In the genomic region with DNA sequence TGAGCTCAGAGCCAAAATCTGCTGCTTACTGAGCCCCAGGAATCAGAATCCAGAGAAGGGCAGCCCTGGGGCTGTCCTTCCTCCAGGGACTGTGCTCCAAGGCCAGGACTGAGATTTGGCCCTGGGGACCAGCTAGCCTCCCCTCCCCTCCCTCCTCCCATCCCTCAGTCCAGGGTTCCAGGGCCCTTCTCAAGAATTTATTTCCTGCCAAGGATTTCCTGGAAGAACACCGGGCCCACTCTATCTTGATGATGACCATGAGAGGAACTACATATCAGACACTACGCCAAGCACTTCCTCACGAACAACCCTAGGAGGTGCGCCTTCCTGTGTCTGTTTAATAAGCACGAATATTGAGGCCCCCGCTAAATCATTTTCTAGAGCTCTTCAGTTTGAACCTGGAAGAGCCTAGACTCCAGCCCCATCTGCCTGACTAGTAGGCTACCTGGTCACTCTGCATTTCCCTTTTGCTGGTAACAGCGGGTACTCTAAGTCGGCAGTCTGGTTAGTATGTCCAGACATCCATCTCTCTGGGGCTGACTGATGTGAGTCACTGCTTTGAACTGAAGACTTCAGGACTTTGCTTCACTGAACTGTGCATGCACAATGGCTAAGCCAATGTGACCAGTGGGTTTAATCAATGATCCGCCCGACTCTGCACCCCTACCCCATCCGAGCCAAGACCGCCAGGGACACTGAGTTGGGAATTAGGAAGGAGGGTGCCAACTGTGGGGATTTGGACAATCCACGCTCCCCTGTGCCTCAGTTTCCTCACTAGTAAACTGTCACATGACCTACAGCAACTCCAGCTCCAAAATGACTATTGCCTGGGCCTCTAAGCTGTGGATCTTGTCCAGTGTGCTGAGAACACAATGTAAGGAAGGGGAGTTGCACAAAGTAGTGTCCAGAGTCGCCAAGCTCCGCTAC, we compare ENCODE assay signal across 27 mouse cellular contexts. TPM values are rescaled to one million over a fixed set of nuclear protein-coding genes. Genes with fewer than 3 reads are reported as not detected.
DNase-seq lines count a peak whose midpoint lies in the region; ATAC-seq lines count a peak whose summit lies in the region.
"Had no signal": no experiment of that assay in that cellular context is flagged by ENCODE, and none has a peak within 500 bp of the region (broad histone marks: within the 10 kb centered on the region; RNA-seq: fewer than 3 reads in every experiment).

No protein-coding gene starts in this region.

- WGBS in forebrain, embryonic 12.5 days, result 79% methylated on average over 15 of the region's 15 CpGs
- WGBS in forebrain, embryonic 16.5 days, result 78% methylated on average over 15 of the region's 15 CpGs
- WGBS in midbrain, embryonic 10.5 days, result 77% methylated on average over 15 of the region's 15 CpGs
- WGBS in midbrain, embryonic 16.5 days, result 75% methylated on average over 15 of the region's 15 CpGs
- 76% methylated on average over 15 of the region's 15 CpGs for WGBS in midbrain, embryonic 12.5 days

- H3K4me3 ChIP-seq in forebrain, embryonic 12.5 days (replicated peaks), result no peak overlapping the region
- no peak overlapping the region for H3K4me3 ChIP-seq in forebrain, embryonic 16.5 days (replicated peaks; ENCODE audit: low read length)
- 0 out of 2 replicates have a peak overlapping the region, but pooled peaks have one; percentile 76 for H3K4me3 ChIP-seq in midbrain, embryonic 10.5 days
- no peak overlapping the region for H3K4me3 ChIP-seq in midbrain, embryonic 16.5 days (ENCODE audit: low read depth, low read length)
- H3K4me3 ChIP-seq in midbrain, embryonic 12.5 days, result no peak overlapping the region

- no peaks in the 10 kb centered on the region for H3K9me3 ChIP-seq in forebrain, embryonic 12.5 days
- no peaks in the 10 kb centered on the region for H3K9me3 ChIP-seq in forebrain, embryonic 16.5 days (ENCODE audit: control insufficient read depth, low read length)
- H3K9me3 ChIP-seq in midbrain, embryonic 10.5 days (replicated peaks), result no peaks in the 10 kb centered on the region
- no peaks in the 10 kb centered on the region for H3K9me3 ChIP-seq in midbrain, embryonic 16.5 days (replicated peaks; ENCODE audit: control insufficient read depth, low read length, poor library complexity, severe bottlenecking)
- no peaks in the 10 kb centered on the region for H3K9me3 ChIP-seq in midbrain, embryonic 12.5 days
- H3K9me3 ChIP-seq: heart, embryonic 13.5 days; liver, embryonic 13.5 days; lung, embryonic 15.5 days had no signal

- no peaks in the 10 kb centered on the region for H3K36me3 ChIP-seq in forebrain, embryonic 12.5 days (replicated peaks)
- no peaks in the 10 kb centered on the region for H3K36me3 ChIP-seq in forebrain, embryonic 16.5 days (ENCODE audit: control insufficient read depth, insufficient read depth)
- no peaks in the 10 kb centered on the region for H3K36me3 ChIP-seq in midbrain, embryonic 10.5 days
- no peaks in the 10 kb centered on the region for H3K36me3 ChIP-seq in midbrain, embryonic 16.5 days (ENCODE audit: control insufficient read depth, insufficient read depth, low read length)
- no peaks in the 10 kb centered on the region for H3K36me3 ChIP-seq in midbrain, embryonic 12.5 days
- H3K36me3 ChIP-seq: heart, embryonic 13.5 days; liver, embryonic 13.5 days; lung, embryonic 15.5 days had no signal

- no peak for ATAC-seq in forebrain, embryonic 12.5 days (ENCODE audit: low FRiP score)
- ATAC-seq in forebrain, embryonic 16.5 days, result no peak
- ATAC-seq in midbrain, embryonic 16.5 days, result no peak
- no peak for ATAC-seq in midbrain, embryonic 12.5 days (ENCODE audit: low FRiP score, low read depth)
- ATAC-seq: activated CD4-positive, CD25-positive, alpha-beta regulatory T cell, adult 4 months; intestine, embryonic 16.5 days; Patski had no signal

- DNase-seq in midbrain, embryonic 10.5 days (ENCODE audit: low spot score), result no peak
- peak; percentile 74 for DNase-seq in cerebellum, adult 9-11 months
- no peak for DNase-seq in gastrocnemius, postnatal 10 days
- DNase-seq: liver, embryonic 13.5 days; thymus, adult 2 months had no signal

- no peak overlapping the region for H3K27ac ChIP-seq in forebrain, embryonic 12.5 days
- H3K27ac ChIP-seq in forebrain, embryonic 16.5 days (ENCODE audit: low read length), result no peak overlapping the region
- H3K27ac ChIP-seq in midbrain, embryonic 10.5 days (replicated peaks), result no peak overlapping the region
- H3K27ac ChIP-seq in midbrain, embryonic 16.5 days (ENCODE audit: low read length), result no peak overlapping the region
- no peak overlapping the region for H3K27ac ChIP-seq in midbrain, embryonic 12.5 days (replicated peaks)
- H3K27ac ChIP-seq: heart, embryonic 13.5 days; kidney, postnatal 0 days; layer of hippocampus, adult 2 months; liver, embryonic 13.5 days; lung, embryonic 15.5 days; macrophage had no signal

- no peak overlapping the region for H3K9ac ChIP-seq in forebrain, embryonic 12.5 days
- H3K9ac ChIP-seq in forebrain, embryonic 16.5 days (replicated peaks; ENCODE audit: low read depth, low read length), result no peak overlapping the region
- H3K9ac ChIP-seq in midbrain, embryonic 16.5 days (ENCODE audit: low read depth, low read length), result no peak overlapping the region
- H3K9ac ChIP-seq in midbrain, embryonic 12.5 days (replicated peaks), result no peak overlapping the region
- H3K9ac ChIP-seq: heart, embryonic 13.5 days; liver, embryonic 13.5 days; lung, embryonic 15.5 days had no signal

- peaks cover 22% of the 10 kb centered on the region for H3K4me1 ChIP-seq in forebrain, embryonic 12.5 days
- H3K4me1 ChIP-seq in forebrain, embryonic 16.5 days (replicated peaks; ENCODE audit: control insufficient read depth, insufficient read depth, low read length), result peaks cover 19% of the 10 kb centered on the region
- peaks cover 32% of the 10 kb centered on the region for H3K4me1 ChIP-seq in midbrain, embryonic 10.5 days
- H3K4me1 ChIP-seq in midbrain, embryonic 16.5 days (ENCODE audit: control insufficient read depth, insufficient read depth, low read length), result peaks cover 5% of the 10 kb centered on the region; the same call in 1 of the 2 replicates
- H3K4me1 ChIP-seq in midbrain, embryonic 12.5 days, result peaks cover 17% of the 10 kb centered on the region
- H3K4me1 ChIP-seq: liver, embryonic 13.5 days had no signal

- peak overlapping the region; percentile 99; the same call in 1 of the 2 replicates for H3K4me2 ChIP-seq in forebrain, embryonic 12.5 days
- no peak overlapping the region for H3K4me2 ChIP-seq in forebrain, embryonic 16.5 days (ENCODE audit: low read length)
- H3K4me2 ChIP-seq in midbrain, embryonic 16.5 days (ENCODE audit: low read length), result no peak overlapping the region
- peak overlapping the region; percentile 97; the same call in 1 of the 2 replicates for H3K4me2 ChIP-seq in midbrain, embryonic 12.5 days (replicated peaks)

- peaks cover 62% of the 10 kb centered on the region for H3K27me3 ChIP-seq in forebrain, embryonic 12.5 days
- H3K27me3 ChIP-seq in forebrain, embryonic 16.5 days (replicated peaks; ENCODE audit: control insufficient read depth, insufficient read depth, low read length), result peaks cover 22% of the 10 kb centered on the region
- H3K27me3 ChIP-seq in midbrain, embryonic 10.5 days (ENCODE audit: low read depth, poor library complexity, severe bottlenecking), result peaks cover 62% of the 10 kb centered on the region
- H3K27me3 ChIP-seq in midbrain, embryonic 16.5 days (ENCODE audit: control insufficient read depth, insufficient read depth, low read depth, low read length), result peaks cover 10% of the 10 kb centered on the region
- peaks cover 63% of the 10 kb centered on the region for H3K27me3 ChIP-seq in midbrain, embryonic 12.5 days

RNA-seq across cellular contexts. Expression of gene Crhr1, which starts 1.7 kb away (rescaled TPM):
- 0.56 TPM in 2 replicates for polyA plus RNA-seq in forebrain, embryonic 12.5 days (2016; fragmentation: Nextera tagmentation; extraction: Ambion mirVana)
- polyA plus RNA-seq in forebrain, embryonic 16.5 days (2015; fragmentation: Nextera tagmentation; extraction: Ambion mirVana), result 5.2 and 6.3 TPM in 2 replicates
- polyA plus RNA-seq in midbrain, embryonic 10.5 days (2016; fragmentation: Nextera tagmentation; extraction: Ambion mirVana), result 0.10 and 0.12 TPM in 2 replicates
- polyA plus RNA-seq in midbrain, embryonic 16.5 days (2015; fragmentation: Nextera tagmentation; extraction: Ambion mirVana), result 8.1 and 9.3 TPM in 2 replicates
- polyA plus RNA-seq in midbrain, embryonic 12.5 days (2016; fragmentation: Nextera tagmentation; extraction: Ambion mirVana), result 0.51 and 0.65 TPM in 2 replicates
- total RNA-seq in gastrocnemius, postnatal 10 days (2021), result under 1 TPM in 1 of 2 experiments, not detected in 1; 0.12 TPM
- total RNA-seq: granulocyte monocyte progenitor cell, adult 5-6 weeks; heart, postnatal 36 days; monocyte, adult 5-6 weeks; neutrophil, adult 5-6 weeks had no signal
- polyA plus RNA-seq: activated CD4-positive, CD25-positive, alpha-beta regulatory T cell, adult 4 months; C2C12; heart, embryonic 13.5 days; liver, embryonic 13.5 days; lung, embryonic 15.5 days; macrophage; Patski had no signal

RNA-seq across cellular contexts. Expression of gene Sppl2c, which starts 55.1 kb away (rescaled TPM):
- polyA plus RNA-seq in forebrain, embryonic 12.5 days (2016; fragmentation: Nextera tagmentation; extraction: Ambion mirVana), result not detected in 2 replicates
- not detected in 2 replicates for polyA plus RNA-seq in forebrain, embryonic 16.5 days (2015; fragmentation: Nextera tagmentation; extraction: Ambion mirVana)
- not detected in 2 replicates for polyA plus RNA-seq in midbrain, embryonic 10.5 days (2016; fragmentation: Nextera tagmentation; extraction: Ambion mirVana)
- not detected in 2 replicates for polyA plus RNA-seq in midbrain, embryonic 16.5 days (2015; fragmentation: Nextera tagmentation; extraction: Ambion mirVana)
- not detected in 2 replicates for polyA plus RNA-seq in midbrain, embryonic 12.5 days (2016; fragmentation: Nextera tagmentation; extraction: Ambion mirVana)
- total RNA-seq in gastrocnemius, postnatal 10 days (2021), result not detected
- total RNA-seq: granulocyte monocyte progenitor cell, adult 5-6 weeks; heart, postnatal 36 days; layer of hippocampus, adult 2 months; monocyte, adult 5-6 weeks; neutrophil, adult 5-6 weeks had no signal
- polyA plus RNA-seq: activated CD4-positive, CD25-positive, alpha-beta regulatory T cell, adult 4 months; C2C12; embryonic facial prominence, embryonic 14.5 days; forebrain, embryonic 11.5 days; heart, embryonic 13.5 days; intestine, embryonic 16.5 days; kidney, postnatal 0 days; limb, embryonic 11.5 days; liver, embryonic 13.5 days; lung, embryonic 15.5 days; macrophage; Patski; stomach, embryonic 14.5 days; urinary bladder, adult 2 months had no signal

Comparison
In these comparisons a context has a peak if more than half of its experiments do, and no peak if none do; other contexts are left out.
1. H3K4me2 ChIP-seq: peak in forebrain, embryonic 12.5 days (single experiment) and midbrain, embryonic 12.5 days (single experiment); none in forebrain, embryonic 16.5 days (single experiment) and midbrain, embryonic 16.5 days (single experiment).